Mouse (Mus musculus) urinary bladder, postnatal 4 days (tissue): Measurements from ENCODE around the gene Chit1.

ENCODE experiments used
- DNase-seq, 2 experiments: peaks; one replicate each; pipeline ENCODE4 v3.0.0; 2021 to 2022; ENCODE audit warnings: low spot score in 2 of 2

Gene Chit1

DNA sequence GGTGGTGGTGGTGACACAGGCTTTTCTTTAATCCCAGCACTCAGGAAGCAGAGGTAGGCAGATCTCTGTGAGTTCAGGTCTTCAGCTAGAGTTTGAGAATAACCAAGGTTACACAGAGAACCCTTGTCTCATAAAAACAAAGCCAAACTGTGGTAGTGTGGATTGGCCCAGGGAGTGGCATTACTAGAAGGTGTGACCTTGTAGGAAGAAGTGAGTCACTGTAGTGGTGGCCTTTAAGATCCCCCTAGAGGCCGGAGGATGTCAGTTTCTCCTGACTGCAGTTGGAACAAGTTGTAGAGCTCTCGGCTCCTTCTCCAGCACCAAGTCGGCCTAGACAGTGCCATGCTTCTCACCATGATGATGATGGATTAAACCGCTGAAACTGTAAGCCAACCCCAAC is at the start of gene Chit1:
Gene Chit1, plus strand, starts transcription at position 264 of the 400 bp plus-strand sequence.
- DNase-seq, result no peak

DNA sequence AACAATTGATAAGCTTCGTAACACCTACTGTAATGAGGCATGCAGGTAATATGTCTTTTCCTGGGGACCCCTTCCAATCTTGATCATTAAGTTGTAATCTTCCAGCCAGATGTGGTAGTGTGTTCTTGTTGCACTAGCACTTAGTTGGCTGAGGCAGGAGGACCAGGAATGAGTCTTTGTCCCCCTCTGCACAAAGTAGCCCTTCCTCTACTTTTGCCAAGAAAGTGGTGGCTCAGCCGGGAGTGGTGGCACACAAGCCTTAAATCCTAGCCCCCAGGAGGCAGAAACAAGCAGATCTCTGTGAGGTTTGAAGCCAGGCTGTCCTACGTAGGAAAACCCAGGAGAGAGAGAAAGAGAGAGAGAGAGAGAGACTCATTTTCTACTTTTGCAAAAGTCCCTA is 49.1 kb upstream of the Chit1 start:
- DNase-seq, result no peak

DNA sequence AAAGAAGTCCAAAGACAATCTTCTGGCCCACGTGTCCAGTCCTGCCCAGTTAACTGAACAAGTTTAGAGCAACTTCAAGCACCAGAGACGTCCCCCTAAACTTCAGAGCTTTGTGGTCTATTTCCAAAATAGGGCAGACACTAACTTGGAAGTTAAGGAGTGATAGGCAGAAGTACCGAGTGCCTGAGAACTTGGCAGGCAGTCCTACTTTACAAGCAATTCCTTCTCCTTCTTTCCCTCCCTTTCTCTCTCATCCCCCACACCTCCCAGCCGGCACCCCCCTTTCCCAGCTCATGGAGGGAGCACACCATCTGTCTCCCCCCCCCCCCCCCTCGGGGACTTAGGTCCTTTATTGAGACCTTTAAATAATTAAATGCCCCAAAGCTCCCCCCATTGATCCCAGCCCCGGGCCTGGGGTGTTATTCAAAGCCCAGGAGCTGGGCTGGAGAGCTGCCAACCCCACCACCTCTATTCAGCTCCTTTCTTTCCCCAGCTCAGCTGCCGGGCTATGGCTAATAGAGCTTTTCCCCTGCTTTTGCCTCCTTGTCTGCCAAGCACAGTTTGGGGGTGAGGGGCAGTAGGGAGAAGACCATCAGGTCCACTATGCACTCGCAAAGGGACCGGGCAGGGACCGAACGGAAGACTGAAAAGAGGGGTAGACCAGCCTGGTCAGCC is 48.5 kb upstream of the Chit1 start:
- DNase-seq, result no peak

DNA sequence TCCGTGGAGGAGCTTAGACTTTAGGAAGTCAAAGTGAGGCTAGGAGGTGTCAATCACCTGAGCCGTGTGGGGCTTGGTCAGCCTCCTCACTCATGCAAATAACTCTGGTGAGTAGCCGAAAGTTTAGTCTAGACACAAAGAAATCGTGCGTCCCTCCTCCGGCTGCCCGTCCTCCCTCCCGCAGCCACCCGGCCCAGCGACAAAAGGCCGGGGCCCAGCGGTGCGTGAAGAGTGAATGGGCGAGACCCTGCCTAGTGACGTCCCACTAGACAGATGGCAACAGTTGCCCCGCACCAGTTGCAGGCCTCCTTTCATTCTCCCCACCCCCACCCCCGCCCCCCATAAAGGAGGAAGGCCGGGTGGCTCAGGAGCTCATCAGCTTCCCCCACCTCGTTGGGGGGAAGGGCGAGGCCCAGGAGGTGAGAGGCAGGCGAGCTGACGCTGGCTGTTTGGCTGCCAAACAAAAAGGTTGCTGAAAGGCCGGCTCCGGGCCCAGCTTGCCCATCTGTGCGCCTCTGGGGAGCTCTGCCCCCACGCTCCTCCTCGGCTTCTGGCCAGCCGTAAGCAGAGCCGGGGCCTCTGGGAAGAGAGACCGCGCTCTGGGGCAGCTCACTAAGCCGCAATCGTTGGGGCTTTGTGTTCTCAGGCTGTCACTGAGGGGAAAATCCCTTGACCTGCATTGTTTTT is 47.8 kb upstream of the Chit1 start:
- DNase-seq, result peak; percentile 52 to 72

DNA sequence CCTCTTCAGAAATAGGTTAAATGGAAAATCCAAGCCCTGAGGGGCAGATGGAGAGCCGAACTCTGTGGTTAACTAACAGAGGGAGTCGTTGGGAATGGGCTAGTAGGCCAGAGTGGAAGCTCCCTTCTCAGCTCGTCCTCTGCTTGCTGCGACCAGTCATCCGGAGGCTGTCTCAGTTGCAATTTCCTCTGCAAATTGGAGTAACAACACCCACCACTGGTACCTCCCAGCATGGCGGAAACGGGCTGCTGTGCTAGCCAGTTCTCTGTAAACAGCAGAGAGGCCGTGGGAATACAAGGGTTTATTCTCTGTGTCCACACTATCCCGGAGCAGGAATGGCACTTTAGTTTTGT is 47.3 kb upstream of the Chit1 start:
- no peak for DNase-seq

DNA sequence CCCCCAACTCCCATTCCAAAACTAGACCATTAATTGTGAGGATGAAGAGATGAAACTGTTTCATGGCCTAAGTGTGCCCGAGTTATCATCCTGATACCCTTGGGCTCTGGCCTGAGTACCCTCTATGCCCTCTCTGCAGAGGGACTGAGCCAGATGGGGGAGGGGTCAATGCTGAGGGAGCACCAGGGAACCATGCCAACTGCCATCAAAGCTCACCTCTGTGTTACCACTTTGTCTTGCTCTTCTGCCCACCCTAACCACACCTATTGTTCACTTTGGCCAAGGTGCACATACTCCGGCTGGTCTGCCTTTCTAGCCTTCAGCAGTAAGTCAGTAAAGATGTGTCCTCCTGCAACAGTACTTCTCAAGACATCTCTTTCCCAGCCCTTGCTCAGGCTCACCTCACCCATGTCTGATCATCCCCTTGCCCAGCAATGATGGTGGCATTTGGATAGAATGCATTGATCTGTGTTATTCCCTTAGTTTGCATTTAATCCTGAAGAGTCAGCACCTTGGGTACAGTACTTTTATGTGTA is 46.7 kb upstream of the Chit1 start:
- no peak for DNase-seq

DNA sequence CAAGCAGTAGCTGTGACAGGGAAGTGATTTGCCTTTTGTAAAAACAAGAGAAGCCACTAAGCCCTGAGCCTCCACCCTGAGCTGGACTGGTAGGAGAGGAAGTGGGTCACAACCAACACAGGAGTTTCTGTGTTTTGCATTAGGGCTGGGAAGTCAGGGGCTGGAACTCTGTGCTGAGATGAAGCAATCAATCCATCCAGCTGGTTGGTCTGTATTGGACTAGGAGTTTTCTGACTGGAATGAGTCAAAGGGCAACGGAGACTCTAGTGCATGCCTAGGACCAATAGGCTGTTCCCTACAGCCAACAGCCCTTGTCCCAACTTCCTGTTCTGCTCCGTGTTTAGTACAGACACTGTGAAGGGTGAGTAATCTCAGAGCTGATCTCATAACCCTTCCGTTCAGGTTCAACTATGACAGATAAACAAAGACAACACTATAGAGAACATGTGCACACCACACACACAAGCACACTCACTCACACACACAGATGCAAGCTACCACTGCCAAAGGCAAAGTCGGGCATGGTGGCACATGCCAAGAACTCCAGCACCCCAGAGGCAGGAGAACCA is 45.7 kb upstream of the Chit1 start:
- no peak for DNase-seq

DNA sequence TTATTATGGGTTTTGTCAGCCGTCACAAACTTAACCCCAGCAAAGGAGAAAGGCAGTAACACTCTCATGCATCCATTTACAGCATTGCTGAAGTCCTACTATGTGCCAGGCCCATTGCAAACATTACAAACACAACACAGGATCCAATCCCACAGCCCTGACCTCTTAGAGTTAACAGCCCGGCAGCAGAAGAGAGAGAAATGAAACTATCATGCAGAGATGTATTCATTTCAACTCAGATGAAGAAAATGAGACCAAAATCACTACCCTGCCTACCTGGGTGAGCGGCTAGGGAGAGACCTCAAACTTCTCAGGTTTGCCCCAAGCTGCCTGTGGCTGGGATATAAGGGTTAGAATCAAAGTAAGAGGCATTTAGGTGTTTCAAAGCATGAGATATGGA is 44.5 kb upstream of the Chit1 start:
- DNase-seq, result no peak

DNA sequence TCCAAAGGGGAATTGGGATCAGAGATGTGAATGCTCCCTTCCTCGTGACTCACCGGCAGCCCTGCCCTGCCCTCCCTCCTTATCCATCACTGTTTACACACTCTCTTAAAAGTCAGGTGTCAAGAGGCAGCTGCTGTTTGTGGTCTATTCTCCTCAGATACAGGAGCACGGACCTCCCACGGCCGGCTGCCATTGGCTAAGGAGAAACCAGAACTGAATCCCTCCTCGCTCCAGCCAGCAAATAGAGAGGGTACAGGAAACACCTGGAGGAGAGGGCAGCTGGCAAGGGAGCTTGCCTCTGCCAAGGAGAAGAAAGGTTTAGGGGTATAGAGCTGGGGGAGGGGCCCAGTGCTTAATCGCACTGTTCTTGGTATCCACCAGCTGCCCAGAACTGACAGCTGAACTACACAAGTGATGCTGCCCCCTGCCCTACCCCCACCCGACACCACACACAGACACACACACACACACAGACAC is 43.9 kb upstream of the Chit1 start:
- peak in 1 of 2 experiments; percentile 64 for DNase-seq

DNA sequence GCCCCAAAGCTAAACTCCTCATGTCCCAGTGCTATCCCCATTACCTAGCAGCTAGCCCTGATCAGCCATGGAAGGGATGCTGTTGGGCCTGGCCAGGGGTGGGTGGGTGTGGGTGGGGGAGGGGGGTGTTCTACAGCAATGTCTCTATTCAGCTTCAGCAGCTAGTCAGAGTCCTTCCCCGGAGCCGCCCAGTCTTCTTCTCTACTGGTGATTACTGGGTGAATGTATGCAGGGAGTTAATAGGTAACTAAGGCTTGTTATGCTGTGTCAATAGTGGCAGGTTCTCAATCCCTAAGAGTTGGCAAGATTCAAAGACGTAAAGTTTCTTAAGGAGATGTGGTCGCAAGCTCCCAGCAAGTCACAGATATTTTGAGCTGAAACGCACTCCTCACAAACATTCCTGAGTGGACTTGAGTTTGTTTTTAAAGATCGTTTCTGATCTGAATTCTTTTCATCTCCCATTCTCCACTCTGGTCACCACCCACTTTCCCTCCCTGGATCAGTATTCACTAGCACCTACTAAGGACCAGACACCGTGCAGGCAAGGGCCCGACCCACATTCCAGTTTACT is 40.9 kb upstream of the Chit1 start:
- DNase-seq, result no peak

DNA sequence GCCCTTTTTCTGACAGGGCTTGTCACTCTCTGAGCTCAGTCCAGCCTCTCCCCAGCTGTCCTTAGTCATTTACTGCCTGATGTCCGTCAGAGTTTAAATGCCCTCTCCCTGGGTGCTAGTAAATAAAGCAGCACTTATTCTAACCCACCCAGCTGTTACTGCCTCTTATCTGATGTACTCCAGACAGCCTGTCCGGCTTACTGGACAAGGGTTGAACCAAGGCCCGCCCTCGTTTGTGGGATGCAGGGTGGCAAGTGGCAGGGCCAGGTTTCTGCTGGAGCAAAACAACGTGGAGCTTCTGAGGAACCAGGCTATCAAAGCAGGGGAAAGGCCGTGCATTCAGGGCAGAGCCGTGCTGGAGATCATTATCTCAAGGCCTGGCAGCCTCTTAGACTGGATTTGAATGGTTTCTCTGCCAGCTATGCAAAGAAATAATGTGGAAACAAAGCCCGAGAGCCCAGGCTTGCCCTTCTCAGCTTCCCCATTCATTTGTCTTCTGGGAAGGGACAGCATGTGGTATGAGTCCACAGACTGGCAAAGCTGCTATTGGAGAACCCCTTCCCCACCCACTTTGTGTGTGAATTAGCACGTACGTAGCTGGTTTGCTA is 39.5 kb upstream of the Chit1 start:
- peak in 1 of 2 experiments; percentile 46 for DNase-seq

DNA sequence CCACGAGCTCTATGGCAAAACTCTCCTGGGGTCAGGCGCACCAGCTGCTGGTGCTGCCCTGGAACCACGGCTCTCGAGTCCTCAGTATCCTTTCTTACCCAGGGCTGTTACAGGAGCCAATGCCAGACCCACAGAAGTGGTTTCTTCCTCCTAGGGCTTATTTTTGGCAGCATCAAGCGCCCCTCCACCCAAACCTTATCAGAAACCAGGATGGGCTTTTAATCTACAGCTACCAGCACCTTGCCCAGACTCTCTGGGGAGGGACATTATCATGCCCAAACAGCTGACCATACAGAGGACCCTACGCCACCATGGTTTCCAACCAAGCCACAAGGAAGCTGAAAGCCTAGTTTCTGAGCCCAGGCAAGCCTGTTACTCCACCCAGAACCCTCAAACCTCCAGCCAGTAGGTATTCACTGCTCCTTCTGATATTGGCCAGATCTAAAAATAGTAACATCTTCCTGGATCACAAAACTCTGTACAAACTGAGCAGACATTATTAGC is 37.9 kb upstream of the Chit1 start:
- no peak for DNase-seq

DNA sequence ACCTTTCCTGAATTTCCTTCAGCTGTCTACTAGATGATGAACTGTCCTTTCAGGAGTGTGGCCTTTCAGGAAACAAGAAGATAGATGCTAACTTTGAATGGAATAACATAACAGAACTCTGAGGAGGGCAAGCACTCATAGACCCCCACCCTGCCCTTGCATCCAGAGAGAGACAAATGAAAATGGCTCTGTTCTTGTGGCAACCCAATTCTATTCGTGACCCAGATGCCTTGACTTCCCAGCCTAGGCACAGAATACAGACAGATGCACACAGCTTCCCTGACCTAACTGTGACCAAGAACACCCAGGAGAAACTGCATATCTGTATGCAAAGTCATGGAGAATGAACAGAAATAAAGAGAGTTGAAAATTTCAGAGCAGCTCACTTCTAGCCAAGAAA is 37.4 kb upstream of the Chit1 start:
- no peak for DNase-seq

DNA sequence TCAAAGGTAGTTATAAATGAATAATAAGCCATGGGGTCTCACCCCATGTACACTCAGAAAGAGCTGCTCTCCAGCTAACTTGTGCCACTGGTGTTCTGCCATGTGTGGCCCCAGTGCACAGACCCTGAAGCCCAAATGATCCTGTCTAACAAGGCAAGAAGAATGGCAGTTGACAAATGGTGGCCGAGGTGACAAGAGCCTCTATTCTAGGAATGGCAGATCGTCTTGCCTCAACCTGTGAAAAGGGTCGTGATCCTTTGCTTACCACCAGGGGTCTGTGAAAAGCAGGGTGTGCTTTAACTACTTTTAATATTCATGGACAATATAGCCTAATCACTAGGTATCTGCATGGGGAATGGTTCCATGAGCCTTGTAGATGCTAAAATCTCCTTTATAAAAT is 36.9 kb upstream of the Chit1 start:
- DNase-seq, result no peak

DNA sequence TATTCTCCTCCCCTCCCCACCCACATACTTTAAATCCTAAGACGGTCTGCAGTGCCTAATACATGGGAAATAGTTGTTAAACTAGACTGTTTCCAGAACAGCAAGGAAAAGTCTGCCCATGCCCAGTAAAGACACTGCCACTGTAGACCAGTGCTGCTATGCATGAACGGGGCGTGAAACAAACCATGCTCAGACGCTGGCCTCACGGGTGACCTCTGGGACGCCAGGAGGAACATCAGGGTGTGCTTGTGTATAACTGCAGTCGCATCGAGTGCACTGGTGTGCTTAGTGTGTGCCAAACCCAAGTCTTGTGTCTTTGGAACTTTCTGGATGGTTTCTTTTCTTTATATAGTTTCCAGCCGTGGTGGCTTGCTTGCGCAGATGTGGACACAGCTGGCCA is 36.4 kb upstream of the Chit1 start:
- DNase-seq, result no peak

DNA sequence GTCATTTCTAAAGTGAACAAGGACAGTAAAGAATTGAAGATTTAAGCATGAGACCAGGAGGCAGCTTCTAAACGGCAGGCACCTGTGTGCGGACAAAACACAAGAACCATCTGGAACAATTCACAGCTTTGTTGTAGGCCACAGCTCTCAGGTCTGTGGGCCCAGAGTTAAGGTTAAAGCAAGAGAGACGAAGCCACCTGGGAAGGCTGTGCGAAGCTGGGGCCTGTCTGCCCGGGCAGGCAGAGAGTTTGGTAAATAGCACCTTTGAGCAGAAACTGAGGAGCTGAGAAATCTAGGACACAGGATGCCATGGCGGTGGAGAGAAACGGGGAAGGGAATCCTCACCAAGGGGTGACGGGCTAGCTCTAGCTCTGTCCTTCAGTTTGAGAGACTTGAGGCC is 35.5 kb upstream of the Chit1 start:
- no peak for DNase-seq

DNA sequence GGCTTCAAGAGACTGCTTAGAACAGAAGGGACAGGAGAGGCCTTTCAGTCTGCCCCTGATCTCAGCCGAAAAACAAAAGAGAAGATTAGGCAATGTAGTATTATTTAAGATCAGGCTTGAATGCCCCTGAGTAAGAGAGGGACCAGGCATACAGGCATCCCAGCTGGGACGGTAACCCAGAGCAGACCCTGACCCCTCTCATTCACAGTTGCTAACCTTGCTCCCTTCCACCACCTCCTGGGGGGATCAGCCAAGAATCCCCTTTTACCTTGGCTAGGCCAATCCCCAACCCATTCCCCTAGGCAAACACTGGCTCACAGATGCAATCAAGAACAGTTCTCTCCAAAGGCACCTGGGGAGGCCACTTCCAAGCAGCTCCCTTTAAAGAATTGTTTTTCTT is 34.3 kb upstream of the Chit1 start:
- DNase-seq, result no peak

DNA sequence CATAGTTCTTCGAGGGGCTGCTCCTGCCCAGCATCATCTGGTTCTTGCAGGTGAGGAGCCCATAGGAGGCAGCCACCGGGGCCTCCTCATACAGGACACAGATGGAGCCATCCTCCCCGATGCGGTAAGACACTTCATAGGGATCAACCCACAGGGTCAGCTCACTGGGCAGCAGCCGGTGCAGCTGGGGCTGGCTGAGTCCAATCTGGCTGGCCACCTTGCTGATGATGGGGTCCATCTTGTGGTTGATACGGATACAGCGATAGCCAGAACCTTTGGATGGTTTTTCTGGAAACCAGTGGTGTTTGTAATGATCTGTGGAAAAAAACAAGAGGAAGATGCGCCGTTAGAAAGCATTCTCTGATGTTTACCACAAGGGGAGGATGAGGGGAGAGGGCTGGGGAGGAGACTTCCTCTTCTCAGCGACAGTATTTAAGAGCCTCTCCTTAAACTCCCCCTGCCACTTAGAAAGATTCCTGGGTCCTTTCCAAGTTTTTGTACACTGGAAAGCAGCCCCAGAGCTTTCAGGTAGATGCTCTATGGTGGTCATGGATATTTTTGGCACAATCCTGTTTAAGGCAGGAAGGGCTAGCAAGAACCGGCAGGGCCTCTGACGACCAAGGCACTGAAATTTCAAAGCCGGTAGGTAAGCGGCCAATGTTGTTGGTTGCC is 33.5 kb upstream of the Chit1 start:
- DNase-seq, result no peak

DNA sequence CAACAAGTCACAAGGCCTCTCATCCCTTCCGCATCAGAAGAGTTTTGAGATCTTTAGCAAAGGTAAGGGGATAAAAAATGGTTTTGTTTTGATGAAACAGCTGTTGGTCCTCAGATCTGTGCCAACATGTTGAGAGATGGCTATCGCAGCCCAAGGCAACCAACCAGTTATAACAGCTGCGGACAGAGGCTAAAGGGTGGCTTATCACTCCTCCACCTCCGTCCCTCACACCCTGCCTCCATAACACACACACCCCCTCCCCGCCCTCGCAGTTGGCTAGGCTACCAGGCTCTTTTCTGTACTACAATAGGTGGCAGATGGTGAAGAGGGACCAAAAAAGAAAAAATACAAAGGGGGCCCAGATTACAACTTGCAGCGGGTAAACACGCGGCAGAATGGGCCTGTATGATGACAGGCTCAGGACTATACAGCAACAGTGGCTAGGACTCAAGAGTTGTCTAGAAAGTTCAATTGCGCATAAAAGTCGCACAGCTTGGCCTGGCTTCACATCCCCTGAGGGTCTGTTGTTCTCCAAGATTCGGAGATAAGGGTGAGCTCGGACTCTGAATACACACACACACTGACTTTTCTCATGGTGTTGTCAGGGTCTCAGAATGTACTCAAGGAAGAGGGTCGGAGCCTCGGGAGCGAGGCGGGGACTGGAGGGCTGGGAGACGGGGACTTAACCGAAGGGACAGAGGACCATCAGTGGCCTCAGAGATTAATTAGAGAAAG is 32.8 kb upstream of the Chit1 start:
- DNase-seq, result no peak

DNA sequence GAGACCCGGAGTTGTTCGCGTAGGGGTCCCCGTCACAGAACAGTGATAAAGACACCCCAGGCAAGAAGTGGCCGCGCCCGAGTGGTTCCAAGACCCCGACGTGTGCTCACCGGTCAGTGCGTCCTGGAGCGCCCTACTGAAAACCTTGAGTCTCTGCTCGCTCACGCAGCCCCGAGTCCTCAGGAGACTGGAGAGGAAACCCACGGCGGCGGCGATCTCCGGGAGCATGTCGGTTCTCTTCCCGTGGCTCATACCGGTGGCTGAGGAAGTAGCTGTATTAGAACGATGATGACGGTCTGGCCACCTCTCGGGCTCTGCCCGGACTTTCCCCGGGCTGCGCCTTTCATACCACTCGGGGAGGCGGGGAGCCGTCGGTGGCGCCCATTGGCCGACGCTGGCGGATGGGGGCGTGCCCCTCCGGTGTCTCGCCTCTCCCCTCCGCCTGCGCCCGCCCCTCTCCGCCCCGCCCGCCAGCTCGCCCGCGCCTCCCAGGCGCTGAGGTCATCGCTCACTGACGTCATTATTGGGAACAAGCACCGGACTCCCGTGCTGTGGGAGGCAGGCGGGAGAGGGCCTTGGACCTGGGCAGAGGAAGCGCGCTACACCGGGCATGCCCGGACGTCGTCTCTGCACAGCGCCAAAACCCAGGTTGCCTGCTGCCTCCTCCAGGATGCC is 32.1 kb upstream of the Chit1 start, which contains the start of gene Btg2:
Gene Btg2, minus strand, starts transcription at position 319 of the 675 bp plus-strand sequence.
- peak; percentile 97 to 98 for DNase-seq
